Mouse (Mus musculus) MEL (cell line): ENCODE measurements at regions not wholly inside any gene's neighbourhood (a gene's known extent, or its start where the extent isn't known, plus 50 kb on each side); places are given as distances from the start of the nearest gene placed in this dataset.

Experiments used
- DNase-seq: peaks from one replicate; pipeline ENCODE4 v3.0.0; 2011; ENCODE audit warnings: low read depth, low spot score
- H3K27ac ChIP-seq: 2 replicates; pipeline ENCODE4 v1.5.1; 2012; ENCODE audit warnings: low read depth, mild to moderate bottlenecking, control low read depth, low read length, moderate library complexity; ENCODE audit not compliant: control insufficient read depth
- H3K27me3 ChIP-seq, 2 experiments: fragments of 150-350 bp in 1 of 2; sonication (generic) in 1 of 2; 2 replicates each; pipeline ENCODE4 v1.6.1; 2012; ENCODE audit warnings: low read length in 2 of 2, mild to moderate bottlenecking in 2 of 2, improper control_type of control experiment in 1 of 2, moderate library complexity in 1 of 2; ENCODE audit not compliant: insufficient read depth in 2 of 2, control insufficient read depth in 1 of 2
- H3K36me3 ChIP-seq, 2 experiments: 2 replicates each; pipeline ENCODE4 v1.6.1; 2012 to 2014; ENCODE audit warnings: low read length in 2 of 2, improper control_type of control experiment in 1 of 2, inconsistent platforms in 1 of 2, mild to moderate bottlenecking in 1 of 2; ENCODE audit not compliant: insufficient read depth in 2 of 2, control insufficient read depth in 1 of 2
- H3K4me1 ChIP-seq, 2 experiments: fragments of 150-350 bp in 1 of 2; sonication (generic) in 1 of 2; 2 replicates each; pipeline ENCODE4 v1.6.1; 2012; ENCODE audit warnings: low read length in 2 of 2, improper control_type of control experiment in 1 of 2, mild to moderate bottlenecking in 1 of 2; ENCODE audit not compliant: insufficient read depth in 2 of 2, control insufficient read depth in 1 of 2
- H3K4me3 ChIP-seq, 2 experiments: fragments of 150-350 bp in 1 of 2; sonication (generic) in 1 of 2; 2 replicates each; pipeline ENCODE4 v1.5.1; 2012; ENCODE audit warnings: low read depth in 2 of 2, low read length in 2 of 2, mild to moderate bottlenecking in 2 of 2, moderate library complexity in 2 of 2, control low read depth in 1 of 2, improper control_type of control experiment in 1 of 2; ENCODE audit not compliant: control insufficient read depth in 1 of 2, insufficient read depth in 1 of 2
- H3K79me2 ChIP-seq: 2 replicates; pipeline ENCODE4 v1.6.1; 2012; ENCODE audit warnings: mild to moderate bottlenecking, low read length, moderate library complexity; ENCODE audit not compliant: control insufficient read depth, poor library complexity, insufficient read depth
- H3K9ac ChIP-seq: 2 replicates; pipeline ENCODE4 v1.6.1; 2012; ENCODE audit warnings: low read depth, mild to moderate bottlenecking, control low read depth, low read length, moderate library complexity; ENCODE audit not compliant: control insufficient read depth, poor library complexity, severe bottlenecking
- H3K9me3 ChIP-seq: fragments of 150-350 bp; sonication (generic); replicated peaks from 2 replicates; pipeline ENCODE4 v1.6.1; 2012; ENCODE audit warnings: mild to moderate bottlenecking, low read length, improper control_type of control experiment, moderate library complexity; ENCODE audit not compliant: insufficient read depth
- BHLHE40 ChIP-seq: IDR thresholded peaks from 2 replicates; pipeline ENCODE4 v1.6.1; 2012; ENCODE audit warnings: low read depth, mild to moderate bottlenecking, inconsistent platforms, low read length, improper control_type of control experiment, borderline replicate concordance
- CHD2 ChIP-seq: IDR thresholded peaks from 2 replicates; pipeline ENCODE4 v1.6.1; 2011; ENCODE audit warnings: low read length, improper control_type of control experiment
- ELF1 ChIP-seq: IDR thresholded peaks from 2 replicates; pipeline ENCODE4 v1.6.1; 2014; ENCODE audit warnings: low read depth, mild to moderate bottlenecking, inconsistent platforms, low read length, improper control_type of control experiment, moderate library complexity
- ETS1 ChIP-seq: IDR thresholded peaks from 2 replicates; pipeline ENCODE4 v1.6.1; 2012; ENCODE audit warnings: low read depth, mild to moderate bottlenecking, inconsistent platforms, low read length, improper control_type of control experiment, moderate library complexity
- GABPA ChIP-seq: IDR thresholded peaks from 2 replicates; pipeline ENCODE4 v1.6.1; 2012; ENCODE audit warnings: low read depth, mild to moderate bottlenecking, inconsistent platforms, low read length, improper control_type of control experiment, moderate library complexity
- KAT2A ChIP-seq: conservative IDR thresholded peaks from 2 replicates; pipeline ENCODE4 v1.6.1; 2012; ENCODE audit warnings: low read depth, low read length, improper control_type of control experiment, inconsistent platforms
- MAZ ChIP-seq: IDR thresholded peaks from 2 replicates; pipeline ENCODE4 v1.6.1; 2012; ENCODE audit warnings: low read depth, mild to moderate bottlenecking, inconsistent platforms, low read length, improper control_type of control experiment
- MEF2A ChIP-seq: IDR thresholded peaks from 2 replicates; pipeline ENCODE4 v1.6.1; 2014; ENCODE audit warnings: low read depth, mild to moderate bottlenecking, inconsistent platforms, low read length, improper control_type of control experiment; ENCODE audit not compliant: poor library complexity, insufficient replicate concordance, severe bottlenecking; ENCODE audit errors: extremely low read depth
- MXI1 ChIP-seq: IDR thresholded peaks from 2 replicates; pipeline ENCODE4 v1.6.1; 2011; ENCODE audit warnings: mild to moderate bottlenecking, low read depth, low read length, improper control_type of control experiment
- MYC ChIP-seq: IDR thresholded peaks from 2 replicates; pipeline ENCODE4 v1.6.1; 2011; ENCODE audit warnings: low read depth, mild to moderate bottlenecking, low read length, improper control_type of control experiment, moderate library complexity
- NRF1 ChIP-seq: IDR thresholded peaks from 2 replicates; pipeline ENCODE4 v1.6.1; 2014; ENCODE audit warnings: low read depth, mild to moderate bottlenecking, inconsistent platforms, low read length, improper control_type of control experiment, moderate library complexity; ENCODE audit not compliant: poor library complexity, insufficient read depth, severe bottlenecking
- POLR2AphosphoS2 ChIP-seq: IDR thresholded peaks from 2 replicates; pipeline ENCODE4 v1.6.1; 2011; ENCODE audit warnings: low read length, improper control_type of control experiment
- POLR2AphosphoS5 ChIP-seq: IDR thresholded peaks from 2 replicates; pipeline ENCODE4 v1.6.1; 2012; ENCODE audit warnings: low read depth, borderline replicate concordance, mild to moderate bottlenecking, inconsistent platforms, low read length, moderate library complexity, mixed read lengths
- TAL1 ChIP-seq: IDR thresholded peaks from 2 replicates; pipeline ENCODE4 v1.6.1; 2012; ENCODE audit warnings: mild to moderate bottlenecking, inconsistent platforms, low read length, moderate library complexity, mixed read lengths
- UBTF ChIP-seq: IDR thresholded peaks from 2 replicates; pipeline ENCODE4 v1.6.1; 2012; ENCODE audit warnings: low read depth, mild to moderate bottlenecking, inconsistent platforms, low read length, improper control_type of control experiment, moderate library complexity, borderline replicate concordance; ENCODE audit not compliant: insufficient read depth
- USF2 ChIP-seq, 2 experiments: IDR thresholded peaks; 2 replicates each; pipeline ENCODE4 v1.6.1; 2011 to 2012; ENCODE audit warnings: improper control_type of control experiment in 2 of 2, low read length in 2 of 2, borderline replicate concordance in 1 of 2, inconsistent platforms in 1 of 2, low read depth in 1 of 2, mild to moderate bottlenecking in 1 of 2; ENCODE audit not compliant: insufficient read depth in 1 of 2
- ZKSCAN1 ChIP-seq: IDR thresholded peaks from 2 replicates; pipeline ENCODE4 v1.6.1; 2012; ENCODE audit warnings: low read depth, mild to moderate bottlenecking, inconsistent platforms, low read length, improper control_type of control experiment, moderate library complexity
- ZMIZ1 ChIP-seq: IDR thresholded peaks from 2 replicates; pipeline ENCODE4 v1.6.1; 2012; ENCODE audit warnings: low read depth, mild to moderate bottlenecking, inconsistent platforms, low read length, improper control_type of control experiment, moderate library complexity

DNA sequence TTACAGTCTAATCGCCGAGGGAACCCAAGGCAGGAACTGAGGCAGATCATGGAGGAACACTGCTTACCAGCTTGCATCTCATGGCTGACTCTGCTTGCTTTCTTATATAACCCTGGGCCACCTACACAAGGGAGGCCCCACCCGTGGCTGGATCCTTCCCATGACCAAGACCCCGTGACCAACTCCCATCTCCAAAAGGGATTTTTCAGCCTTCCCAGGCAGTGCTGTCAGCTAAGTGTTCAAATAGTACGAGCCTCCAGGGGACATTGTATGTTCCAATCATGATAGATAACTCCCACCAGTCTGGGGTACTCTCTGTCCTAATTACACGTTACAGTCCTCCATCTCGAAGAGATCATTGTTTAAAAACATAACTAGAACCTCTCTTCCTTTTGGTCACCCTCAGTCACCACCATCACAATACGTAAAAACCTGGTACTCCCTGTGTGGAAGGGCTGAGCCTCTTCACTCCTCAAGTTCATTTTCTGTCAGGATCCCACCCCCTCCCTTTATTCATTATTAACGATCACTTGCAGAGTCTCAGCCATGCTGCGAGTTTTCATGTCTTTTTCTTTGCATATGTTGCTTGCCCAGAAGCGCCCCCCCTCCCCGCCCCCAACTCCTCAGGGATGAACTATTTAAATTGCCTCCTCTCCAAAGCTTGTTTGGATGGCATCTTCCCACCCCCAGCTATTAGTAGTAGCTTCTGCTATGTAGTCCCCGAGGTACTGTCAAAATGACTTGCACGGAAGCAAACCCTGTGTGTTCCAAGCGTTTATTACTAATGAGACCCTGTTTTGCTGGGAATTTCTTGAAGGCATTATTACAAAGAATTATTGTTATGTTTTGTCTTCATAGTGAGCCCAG is 406.2 kb upstream of the Mmadhc start:
- Histone ChIP-seq H3K9ac (no peak overlapping the region), H3K4me3 (no peak overlapping the region), H3K79me2 (no peaks in the 10 kb centered on the region), H3K27ac (no peak overlapping the region), H3K9me3 (no peaks in the 10 kb centered on the region), H3K4me1 (no peaks in the 10 kb centered on the region), H3K27me3 (no peaks in the 10 kb centered on the region), H3K36me3 (no peaks in the 10 kb centered on the region)
- TF ChIP-seq MXI1, result no peak
- TF ChIP-seq ELF1, result no peak
- no peak for TF ChIP-seq MYC
- no peak for TF ChIP-seq TAL1
- TF ChIP-seq MAZ, result no peak
- TF ChIP-seq USF2 (IDR thresholded peaks at IDR 0.05; ENCODE audit: borderline replicate concordance in 1 of 2, insufficient read depth in 1 of 2, low read depth in 1 of 2, low read length in 2 of 2), result no peak
- no peak for TF ChIP-seq KAT2A
- TF ChIP-seq GABPA, result no peak
- no peak for TF ChIP-seq UBTF
- TF ChIP-seq ZMIZ1, result no peak
- TF ChIP-seq MEF2A, result no peak
- peak; percentile 19 for DNase-seq

DNA sequence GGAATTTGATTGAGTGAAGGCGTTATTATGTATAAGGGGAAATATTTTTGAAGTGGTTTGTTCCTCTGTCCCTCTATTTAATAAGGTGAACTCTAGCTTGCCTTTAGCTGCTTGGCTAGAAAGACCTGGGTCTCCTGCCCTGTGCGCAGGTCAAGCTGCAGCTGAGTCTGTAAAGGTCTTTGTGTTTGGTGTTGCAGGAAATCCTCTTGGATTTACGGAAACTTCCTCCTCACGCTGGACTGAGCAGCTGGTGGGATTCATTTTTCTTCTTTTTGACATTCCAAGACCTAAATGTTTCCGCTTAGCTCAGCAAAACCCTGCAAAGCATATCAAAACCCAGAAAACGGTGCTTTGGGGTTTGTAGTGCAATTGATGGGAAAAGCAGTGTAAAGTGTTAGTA is 402.2 kb upstream of the Mmadhc start:
- no peak for DNase-seq
- Histone ChIP-seq H3K4me3 (no peak overlapping the region), H3K27me3 (no peaks in the 10 kb centered on the region; a peak in 1 of 4 replicates), H3K36me3 (no peaks in the 10 kb centered on the region), H3K4me1 (no peaks in the 10 kb centered on the region), H3K27ac (no peak overlapping the region), H3K79me2 (no peaks in the 10 kb centered on the region), H3K9ac (no peak overlapping the region), H3K9me3 (no peaks in the 10 kb centered on the region)
- TF ChIP-seq NRF1, result no peak
- TF ChIP-seq UBTF, result no peak
- no peak for TF ChIP-seq ELF1
- TF ChIP-seq KAT2A, result no peak
- TF ChIP-seq POLR2AphosphoS5, result no peak
- TF ChIP-seq ZKSCAN1, result no peak
- no peak for TF ChIP-seq GABPA
- TF ChIP-seq ZMIZ1, result no peak
- TF ChIP-seq ETS1, result no peak
- no peak for TF ChIP-seq MEF2A
- no peak for TF ChIP-seq CHD2
- TF ChIP-seq BHLHE40, result no peak
- TF ChIP-seq POLR2AphosphoS2, result no peak
- no peak for TF ChIP-seq MAZ
